Mouse (Mus musculus) induced T-regulatory cell, adult 2 months (primary cell): Measurements from ENCODE around the gene B3galnt2.
"Not testable (repeated sequence)": the region's sequence is repeated elsewhere in the genome, so short reads cannot be mapped to it uniquely, and the experiment has no call there.

ENCODE experiments used
- DNase-seq: peaks from one replicate; pipeline ENCODE4 v3.0.0-alpha.2; 2012; ENCODE audit warnings: low read depth

The B3galnt2 gene

DNA sequence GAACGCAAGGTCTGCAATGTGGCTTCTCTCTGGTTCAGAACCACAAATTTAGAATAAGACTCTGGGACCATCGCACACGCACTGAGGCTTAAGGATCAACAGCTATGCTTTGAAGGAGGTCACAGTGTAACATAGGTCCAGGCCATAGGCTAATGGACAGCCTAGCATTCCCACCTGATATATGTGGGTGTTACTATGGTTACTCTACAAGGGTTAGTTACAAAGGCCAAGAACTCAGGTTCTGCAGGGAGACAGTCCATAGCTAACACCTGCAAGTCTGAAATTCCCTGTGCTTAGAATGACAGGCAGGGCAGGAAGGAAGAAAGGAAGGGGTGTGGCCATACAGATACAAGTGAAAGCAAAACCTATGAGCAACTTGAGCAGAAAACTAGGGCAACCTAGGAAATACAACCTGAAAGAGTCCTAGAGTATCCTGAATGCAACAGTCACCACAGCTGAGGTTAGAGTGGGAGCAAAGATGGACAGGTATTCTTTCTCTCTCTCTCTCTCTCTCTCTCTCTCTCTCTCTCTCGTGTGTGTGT, 57.3 kb downstream of the B3galnt2 start:
- peak; percentile 44 for DNase-seq

DNA sequence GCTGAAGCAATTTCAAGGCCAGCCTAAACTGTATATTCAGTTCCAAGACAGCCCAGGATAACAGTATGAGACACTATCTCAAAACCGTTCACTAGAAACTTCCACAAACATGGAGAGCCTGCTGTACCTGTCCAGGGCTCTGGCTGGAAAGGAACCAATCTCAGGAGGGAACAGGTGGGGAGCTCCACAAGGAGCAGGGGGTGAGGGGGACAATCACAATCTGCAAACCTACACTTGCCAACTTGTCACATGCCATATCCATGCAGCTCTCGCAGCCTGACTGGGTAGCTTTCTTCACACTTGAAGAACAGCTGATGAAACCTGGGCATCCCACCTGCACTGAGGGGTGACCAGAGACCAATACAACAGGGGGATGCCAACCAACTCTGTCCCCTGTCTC, 59.7 kb downstream of the B3galnt2 start:
- no peak for DNase-seq

DNA sequence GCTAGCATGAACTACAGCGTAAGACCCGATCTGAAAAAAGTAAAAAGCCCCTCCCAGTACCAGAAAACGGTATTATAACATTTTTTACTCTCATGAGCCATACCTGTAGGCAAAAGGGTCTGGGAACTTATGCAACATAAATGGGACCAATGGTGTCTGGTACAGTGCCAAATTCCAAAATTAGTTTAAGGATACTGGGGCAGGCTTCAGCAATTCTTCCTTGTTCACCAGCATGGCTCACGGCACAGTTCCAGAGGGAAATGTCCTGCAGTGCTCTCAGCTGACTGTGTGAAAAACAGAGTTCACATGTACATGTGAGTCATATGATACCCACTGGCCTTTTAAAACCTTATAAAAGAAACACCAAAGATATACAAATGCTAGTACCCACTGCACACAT, 60.3 kb downstream of the B3galnt2 start:
- no peak for DNase-seq

DNA sequence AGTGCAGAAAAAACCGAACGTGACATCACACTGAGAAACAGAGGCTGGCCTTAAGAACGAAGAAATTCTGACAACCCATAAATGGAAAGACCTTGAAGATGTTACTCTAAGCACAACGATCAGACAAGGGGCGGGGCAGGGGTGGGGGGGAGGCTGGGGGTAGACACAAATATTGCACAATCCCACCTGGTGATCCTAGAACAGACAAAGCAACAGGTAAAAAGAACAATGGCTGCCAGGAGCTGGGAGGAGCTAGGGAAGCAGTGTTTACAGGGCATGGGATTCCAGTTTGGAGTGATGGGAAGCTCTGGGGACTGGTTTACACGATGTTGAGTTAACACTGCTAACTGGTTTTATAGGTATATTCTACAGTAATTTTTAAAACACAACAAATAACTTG, 61.3 kb downstream of the B3galnt2 start:
- DNase-seq = no peak

DNA sequence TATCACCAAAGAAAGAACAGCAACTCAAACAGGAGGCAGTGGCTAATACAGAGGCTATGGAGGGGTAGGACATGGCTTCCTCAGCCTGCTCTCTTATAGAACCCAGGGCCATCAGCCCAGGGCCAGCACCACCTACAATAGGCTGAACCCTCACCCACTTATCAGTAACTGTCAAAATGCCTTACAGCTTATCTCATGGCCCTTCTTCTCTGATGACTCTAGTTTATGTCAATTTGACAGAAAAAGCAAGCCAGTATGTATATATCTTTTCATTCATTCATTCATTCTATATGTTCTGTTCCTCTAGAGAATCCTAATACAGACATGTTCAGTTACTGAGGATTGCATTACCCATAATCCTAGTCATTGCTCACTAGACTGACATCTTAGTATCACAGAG, 64.0 kb downstream of the B3galnt2 start:
- no peak for DNase-seq

DNA sequence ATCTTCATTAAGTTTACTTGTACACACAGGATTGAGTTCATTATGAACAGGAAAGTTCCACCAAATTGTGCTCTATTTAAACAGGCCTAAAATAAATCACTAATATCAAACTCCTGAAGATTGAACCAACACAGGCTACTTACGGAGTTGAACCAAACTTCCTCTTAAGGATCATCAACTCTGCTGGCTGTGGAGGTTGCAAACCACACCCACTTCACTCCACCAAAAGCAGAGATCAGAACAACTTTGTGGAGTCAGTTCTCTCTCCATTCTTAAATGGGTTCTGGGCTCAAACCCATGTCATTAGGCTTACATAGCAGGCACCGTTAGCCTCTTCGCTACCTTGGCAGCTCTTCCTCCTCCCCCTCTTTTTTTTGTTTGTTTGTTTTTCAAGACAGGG, 64.6 kb downstream of the B3galnt2 start:
- no peak for DNase-seq

DNA sequence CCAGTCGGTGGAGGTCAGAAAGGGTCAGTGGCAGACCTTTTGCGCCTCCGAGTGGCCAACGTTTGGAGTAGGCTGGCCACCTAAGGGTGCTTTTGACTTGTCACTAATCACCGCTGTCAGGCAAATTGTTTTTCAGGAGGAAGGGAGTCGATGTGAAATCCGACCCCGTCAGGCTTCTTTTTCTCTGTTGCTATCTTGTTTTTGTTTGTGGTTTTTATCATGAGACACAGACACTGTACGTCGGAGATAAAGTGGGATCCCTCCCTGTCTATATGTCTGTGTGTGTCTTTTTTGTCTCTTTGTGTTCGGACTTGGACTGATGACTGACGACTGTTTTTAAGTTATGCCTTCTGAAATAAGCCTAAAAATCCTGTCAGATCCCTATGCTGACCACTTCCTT, 67.1 kb downstream of the B3galnt2 start:
- not testable (repeated sequence) for DNase-seq

DNA sequence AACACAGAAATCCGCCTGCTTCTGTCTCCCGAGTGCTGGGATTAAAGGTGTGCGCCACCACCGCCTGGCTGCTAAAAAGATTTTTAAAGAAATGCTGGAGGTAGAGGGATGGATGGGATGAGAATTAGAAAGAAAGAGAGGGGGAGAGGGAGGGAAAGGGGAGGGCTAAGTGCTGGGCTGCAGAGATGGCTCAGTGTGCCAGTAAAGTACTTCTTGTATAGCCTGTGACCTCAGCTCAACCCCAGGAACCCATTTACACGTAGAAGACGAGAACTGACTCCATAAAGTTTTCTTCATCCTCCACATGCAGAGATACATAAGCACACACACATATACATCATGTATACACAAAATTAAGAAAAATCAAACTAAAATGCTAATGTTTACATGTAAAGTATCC, 71.3 kb downstream of the B3galnt2 start:
- DNase-seq = no peak

DNA sequence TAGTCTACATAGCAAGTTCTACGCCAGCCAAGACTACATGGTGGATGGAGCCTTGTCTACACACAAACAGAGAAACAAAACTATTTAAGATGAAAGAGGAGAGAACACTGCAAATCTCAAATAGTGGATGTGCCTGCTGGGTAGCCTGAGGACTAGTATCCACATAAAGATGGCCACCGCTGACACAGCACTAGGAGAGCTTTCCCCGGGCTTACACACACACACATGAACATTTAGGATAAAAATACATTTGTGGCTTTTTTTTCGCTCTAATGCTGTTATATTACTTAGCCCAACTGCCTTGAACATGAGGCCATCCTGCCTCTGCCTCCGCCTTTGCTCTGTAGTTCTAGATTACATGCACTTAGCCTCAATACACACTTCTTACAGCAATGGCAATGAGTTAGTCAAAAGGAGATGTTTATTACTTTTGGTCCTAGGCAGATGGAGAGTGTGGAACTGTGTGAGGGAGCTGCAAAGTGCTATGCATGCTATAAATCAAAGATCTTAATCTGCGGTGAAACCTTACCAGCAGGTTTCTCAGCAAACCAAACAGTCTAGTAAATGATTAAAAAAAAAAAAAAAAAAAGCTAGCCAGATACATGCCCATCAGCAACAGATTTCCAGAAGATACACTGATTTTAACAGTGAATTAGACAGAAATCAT, 72.0 kb downstream of the B3galnt2 start:
- no peak for DNase-seq

DNA sequence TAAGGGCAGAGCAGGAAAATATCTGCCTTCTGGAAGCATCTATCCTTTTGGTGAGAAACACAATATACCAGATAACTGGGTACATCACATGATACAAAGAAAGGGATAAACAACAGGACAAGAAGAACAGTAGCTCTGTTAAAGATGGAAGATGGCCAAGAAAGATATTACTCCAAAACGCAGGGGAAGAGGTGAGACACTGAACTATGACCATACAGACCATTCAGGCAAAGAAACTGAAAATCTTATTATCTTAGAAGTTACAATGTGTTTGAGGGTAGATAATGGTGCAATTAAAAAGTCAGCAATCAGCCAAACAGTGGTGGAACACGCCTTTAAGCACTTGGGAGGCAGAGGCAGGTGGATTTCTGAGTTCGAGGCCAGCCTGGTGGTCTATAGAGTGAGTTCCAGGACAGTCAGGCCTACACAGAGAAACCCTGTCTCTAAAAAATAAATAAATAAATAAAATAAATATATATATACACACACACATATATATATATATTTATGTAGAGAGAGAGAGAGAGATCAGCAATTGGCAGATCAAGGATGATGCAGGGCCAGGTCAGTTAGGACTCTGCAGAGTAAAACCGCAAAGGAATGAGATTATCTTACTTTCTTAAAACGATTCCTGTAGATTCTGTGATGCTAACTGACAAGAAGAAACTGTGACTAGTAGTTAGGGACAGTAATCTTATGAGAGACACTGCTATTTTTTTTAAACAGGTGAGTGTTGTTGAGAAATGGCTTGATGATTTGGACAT, 79.2 kb downstream of the B3galnt2 start:
- no peak for DNase-seq

DNA sequence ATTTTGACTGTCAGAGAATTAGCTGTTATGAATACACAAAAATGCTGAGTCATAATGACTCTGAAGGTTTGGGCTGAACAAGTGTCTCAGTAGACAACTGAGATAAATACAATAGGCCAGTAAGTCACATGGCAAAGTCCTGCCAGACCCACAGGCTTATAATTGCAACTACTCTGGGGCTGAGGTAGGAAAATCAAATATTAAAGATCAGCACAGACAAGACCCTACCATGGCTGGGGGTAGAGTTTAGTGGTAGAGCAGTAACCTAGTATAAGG, 79.7 kb downstream of the B3galnt2 start:
- DNase-seq = peak; percentile 23

DNA sequence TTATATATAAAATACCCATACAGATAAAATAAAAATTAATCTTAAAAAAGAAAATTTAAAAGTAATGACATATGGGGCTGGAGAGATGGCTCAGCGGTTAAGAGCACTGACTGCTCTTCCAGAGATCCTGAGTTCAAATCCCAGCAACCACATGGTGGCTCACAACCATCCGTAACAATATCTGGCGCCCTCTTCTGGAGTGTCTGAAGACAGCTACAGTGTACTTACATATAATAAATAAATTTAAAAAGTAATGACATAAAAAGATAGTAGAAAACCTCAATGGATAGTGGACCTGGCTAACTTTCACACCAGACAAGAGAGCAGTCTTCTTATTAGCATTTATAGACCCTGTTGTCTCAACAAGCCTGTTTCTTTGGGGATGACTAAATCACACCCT, 81.1 kb downstream of the B3galnt2 start:
- peak; percentile 12 for DNase-seq

DNA sequence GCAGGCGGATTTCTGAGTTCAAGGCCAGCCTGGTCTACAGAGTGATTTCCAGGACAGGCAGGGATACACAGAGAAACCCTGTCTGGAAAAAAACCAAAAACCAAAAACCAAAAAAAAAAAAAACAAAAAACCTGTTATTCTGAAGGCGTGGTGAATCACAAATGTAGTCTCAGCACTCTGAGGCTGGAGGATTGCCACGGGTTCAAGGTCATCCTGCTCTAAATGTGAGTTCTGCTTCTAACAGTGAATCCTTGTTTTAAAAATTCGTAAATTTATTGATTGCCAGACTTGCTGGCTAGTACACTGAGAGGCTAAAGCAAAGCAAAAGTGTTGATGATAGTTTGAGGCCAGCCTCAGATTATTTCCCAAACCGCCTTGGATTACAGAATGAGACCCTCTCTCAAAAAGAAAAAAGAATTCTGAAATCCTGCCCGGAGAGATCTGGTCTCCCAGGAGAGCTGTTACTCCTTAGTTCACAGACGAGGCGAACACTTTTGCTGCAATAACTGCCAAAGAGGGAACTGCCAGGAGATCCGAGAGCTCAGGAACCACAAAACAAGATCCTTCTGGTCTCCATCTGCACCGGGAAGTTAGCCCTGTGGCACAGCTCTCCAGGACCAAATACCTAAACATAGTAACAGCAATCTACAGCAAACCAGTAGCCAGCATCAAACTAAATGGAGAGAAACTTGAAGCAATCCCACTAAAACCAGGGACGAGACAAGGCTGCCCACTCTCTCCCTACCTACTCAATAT, 81.8 kb downstream of the B3galnt2 start:
- DNase-seq = no peak

DNA sequence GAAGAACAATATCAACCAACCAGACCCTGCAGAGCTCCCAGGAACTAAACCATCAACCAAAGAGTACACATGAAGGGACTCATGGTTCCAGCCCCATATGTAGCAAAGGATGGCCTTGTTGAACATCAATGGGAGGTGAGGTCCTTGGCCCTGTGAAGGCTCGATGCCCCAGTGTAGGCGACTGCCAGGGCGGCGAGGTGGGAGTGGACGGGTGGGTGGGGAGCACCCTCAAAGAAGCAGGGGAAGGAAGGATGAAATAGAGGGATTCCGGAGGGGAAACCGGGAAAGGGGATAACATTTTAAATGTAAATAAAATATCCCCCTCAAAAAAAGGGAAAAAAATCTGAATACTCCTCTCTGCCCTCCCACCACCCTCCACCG, 84.6 kb downstream of the B3galnt2 start:
- no peak for DNase-seq

DNA sequence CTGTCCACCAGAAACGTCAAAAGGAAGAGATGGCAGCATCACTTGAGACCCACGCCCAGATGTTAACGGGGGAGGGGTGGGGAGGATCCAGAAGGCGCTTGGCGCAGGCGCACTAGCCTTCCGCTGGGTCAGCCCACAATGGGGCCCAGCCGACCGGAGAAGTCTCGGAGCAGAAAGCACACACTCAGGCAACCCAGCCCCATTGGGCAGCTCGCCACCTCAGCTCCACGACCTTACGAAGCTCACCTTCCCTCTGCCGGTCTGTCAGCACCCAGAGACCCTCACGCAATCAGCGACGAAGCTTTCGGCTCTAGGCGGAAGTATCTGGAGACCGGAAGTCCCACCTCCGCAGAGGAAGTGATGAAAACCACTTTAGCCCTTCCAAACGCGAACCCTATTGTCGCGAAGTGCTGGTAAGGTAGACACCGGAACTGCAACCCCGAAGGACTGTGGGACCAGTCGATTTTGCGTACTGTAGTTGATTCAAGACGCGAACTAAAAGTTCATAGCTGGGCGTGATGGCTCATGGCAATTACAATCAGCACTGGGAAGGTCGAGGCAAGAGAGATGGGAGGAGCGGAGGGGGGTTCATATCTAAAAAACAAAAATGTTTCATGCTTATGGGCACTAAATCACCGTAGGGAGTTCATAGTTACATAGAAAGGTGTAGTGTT, 85.2 kb downstream of the B3galnt2 start, which contains the start of gene Tbce:
Tbce (minus strand) TSS at position 347 of the 674 bp plus-strand sequence.
- DNase-seq = peak; percentile 97

DNA sequence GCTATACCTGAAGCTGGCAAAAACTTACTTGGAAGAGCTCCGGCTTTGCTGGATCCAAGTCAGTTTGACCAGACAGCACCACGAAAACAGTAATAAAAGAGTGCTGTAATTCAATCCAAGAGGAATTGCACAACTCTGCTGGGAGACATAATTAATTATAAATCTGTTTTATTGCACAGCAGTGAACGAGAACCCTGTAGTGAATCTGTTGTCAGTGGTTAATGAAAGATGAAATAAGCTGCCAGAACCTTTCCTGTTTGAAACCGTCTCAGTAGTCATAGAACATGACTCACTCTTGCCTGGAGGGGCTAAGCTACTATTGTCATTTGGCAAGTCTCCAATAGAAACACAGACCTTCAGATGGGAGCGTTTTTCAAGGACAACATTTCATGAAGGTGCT, 85.9 kb downstream of the B3galnt2 start:
- peak; percentile 56 for DNase-seq

DNA sequence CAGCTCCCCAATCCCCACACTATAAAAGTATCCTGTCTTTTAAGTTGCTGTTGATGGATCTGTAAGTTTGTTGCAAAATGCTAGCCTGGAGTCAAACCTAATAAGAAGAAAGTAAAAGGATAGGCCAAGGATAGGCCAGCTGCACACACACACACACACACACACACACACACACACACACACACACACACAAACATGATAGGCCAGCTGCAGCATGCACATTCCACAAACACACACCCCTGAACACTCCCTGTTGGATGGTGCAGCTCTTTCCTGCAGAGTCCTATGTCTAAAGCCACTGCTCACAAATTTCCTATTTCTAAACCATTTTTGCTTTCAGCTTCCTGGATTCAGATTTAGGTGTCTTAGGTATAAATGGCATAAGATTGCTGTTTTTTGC, 89.6 kb downstream of the B3galnt2 start:
- DNase-seq = no peak

DNA sequence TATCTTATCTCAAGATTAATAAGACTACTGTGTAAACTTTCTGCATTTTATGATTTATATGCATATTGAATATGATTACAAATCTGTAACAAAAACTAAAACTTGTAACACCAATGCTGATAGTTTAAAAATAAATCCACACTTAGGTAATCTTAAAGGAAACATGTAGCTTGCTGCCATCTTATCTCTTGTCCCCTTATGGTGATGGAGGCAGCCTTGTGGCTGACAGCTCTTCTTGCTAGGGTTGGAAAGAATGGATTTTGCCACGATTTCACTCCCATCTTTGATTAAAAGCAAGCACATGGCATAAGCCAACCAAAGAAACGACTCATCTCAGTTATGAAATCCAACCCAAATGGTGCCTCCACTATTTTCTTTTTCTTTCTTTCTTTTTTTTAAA, 90.3 kb downstream of the B3galnt2 start:
- no peak for DNase-seq
